Mouse (Mus musculus) heart, adult 2 months (tissue): ENCODE results near the gene Odf2.
A peak's percentile ranks its signal among the peaks of the same experiment; 100 is the strongest.

Experiments
- CTCF ChIP-seq: fragments of 200-600 bp; IDR thresholded peaks from 2 replicates; pipeline ENCODE4 v1.8.1; 2022; ENCODE audit warnings: antibody characterized with exemption, mild to moderate bottlenecking, moderate library complexity
- EP300 ChIP-seq: fragments of 200-500 bp; IDR thresholded peaks from 2 replicates; pipeline ENCODE4 v1.6.1; 2011; ENCODE audit warnings: low read depth, low read length, control low read depth; ENCODE audit not compliant: insufficient read depth
- POLR2A ChIP-seq: fragments of 200-500 bp; IDR thresholded peaks from 2 replicates; pipeline ENCODE4 v1.6.1; 2011; ENCODE audit warnings: mild to moderate bottlenecking, low read depth, low read length, control low read depth; ENCODE audit not compliant: insufficient read depth

DNA sequence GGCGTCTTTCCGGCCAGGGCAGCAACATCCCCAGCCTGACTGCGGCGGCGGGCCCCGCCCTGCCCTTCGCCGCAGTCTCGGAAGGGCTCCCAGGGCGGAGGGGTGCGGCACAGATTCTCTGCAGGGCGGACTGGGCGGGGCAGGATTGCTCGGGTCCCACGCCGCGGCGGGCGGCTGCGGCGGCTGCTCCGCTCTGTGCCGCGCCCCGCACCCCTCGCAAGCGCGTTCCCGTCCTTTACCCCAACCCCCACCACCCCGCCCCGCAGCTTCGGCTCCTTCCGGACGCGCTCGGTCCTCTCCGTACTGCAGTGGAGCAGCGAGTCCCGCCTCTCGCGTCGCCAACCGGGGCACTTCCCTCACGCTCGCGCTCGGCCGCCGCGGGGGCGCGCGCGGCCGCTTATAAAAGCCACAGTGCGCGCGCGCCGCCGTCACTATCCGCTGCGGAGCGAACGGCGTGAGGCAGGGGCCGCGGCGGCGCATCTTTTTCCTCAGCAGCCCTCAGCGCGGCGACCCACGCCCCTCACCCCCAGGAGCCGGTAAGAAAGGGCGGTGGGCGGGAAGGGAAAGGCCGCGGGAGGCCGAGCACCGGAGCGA, 76.3 kb downstream of the Odf2 start, which contains the start of gene Sptan1:
- TF ChIP-seq CTCF (no peak), POLR2A (peak; percentile 95), EP300 (no peak)
